Mouse (Mus musculus) lung, postnatal 4 days (tissue): ENCODE measurements around the gene Camk1g.

ENCODE experiments used
- DNase-seq, 2 experiments: peaks; one replicate each; pipeline ENCODE4 v3.0.0; 2021

Camk1g gene

DNA sequence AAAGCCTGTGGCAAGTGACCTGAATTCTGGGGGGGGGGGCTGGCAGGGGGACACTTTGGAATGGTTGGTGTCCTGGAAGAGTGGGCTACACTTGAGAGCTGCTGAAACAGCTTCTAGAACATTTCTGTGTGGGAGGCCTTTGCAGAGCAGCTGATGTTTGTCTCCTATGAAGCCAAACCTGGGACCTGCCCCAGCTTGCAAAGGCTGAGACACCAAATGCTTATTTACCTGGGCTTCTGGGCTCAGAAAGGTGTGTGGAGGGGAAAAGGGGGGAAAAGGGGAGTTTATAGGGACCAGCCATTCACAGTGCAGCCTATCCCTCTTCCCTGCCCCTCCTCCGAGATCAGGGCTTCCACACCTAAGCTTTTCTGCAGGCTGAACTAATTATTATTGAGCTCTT is 70.1 kb downstream of the Camk1g start:
- no peak for DNase-seq

DNA sequence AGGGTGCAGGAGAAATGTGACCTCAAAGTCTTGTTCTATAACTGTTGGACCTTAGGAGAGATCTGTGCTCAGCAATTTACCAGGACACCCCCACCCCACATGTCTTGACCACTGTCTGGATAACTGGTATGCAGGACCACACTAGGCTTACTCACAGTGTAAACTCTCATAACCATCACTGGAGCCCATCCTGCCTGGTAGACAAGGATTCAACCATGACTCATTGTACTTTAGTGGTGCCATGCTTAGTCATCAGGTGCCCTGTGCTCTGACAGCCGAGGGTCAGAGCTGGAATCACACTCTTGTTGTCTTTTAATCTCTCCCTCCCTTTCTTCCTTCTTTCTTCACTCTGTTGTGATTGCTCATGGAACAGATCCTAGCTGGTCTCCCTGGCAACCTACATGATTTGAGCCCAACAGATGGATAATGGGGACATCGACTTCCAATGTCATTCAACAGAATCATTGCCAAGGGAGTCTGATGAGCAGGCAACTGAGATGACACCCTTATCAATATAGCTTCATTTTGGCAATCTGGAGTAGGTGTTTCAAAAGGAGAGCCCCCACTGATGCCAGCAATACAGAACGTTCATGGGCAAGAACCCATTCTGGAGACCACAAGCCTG is 71.8 kb downstream of the Camk1g start:
- no peak for DNase-seq
